In the genomic region with DNA sequence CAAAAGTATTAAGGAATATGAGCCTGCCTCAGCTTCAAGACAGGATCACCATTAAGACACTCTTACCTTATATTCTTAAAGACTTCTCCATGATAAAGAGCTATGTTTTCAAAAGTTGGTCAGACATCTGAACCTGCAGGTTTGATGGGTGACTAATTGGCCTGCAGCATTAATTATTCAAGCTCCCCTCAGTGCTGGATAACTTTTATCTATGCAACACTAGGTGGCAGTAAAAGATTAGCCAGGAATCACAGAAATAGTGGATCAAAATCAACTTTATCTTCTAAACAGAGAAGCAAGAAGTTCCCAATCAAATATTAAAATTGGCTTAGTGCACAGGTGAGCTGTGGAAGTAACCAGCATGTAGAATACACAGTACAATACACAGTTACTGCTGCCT, we compare ENCODE assay signal across 13 mouse cellular contexts. TPM values are rescaled to one million over a fixed set of nuclear protein-coding genes. Genes with fewer than 3 reads are reported as not detected.
A peak's percentile ranks its signal among the peaks of the same experiment; 100 is the strongest.
DNase-seq lines count a peak whose midpoint lies in the region; ATAC-seq and TF ChIP-seq lines count a peak whose summit lies in the region.
"Had no signal": no experiment of that assay in that cellular context is flagged by ENCODE, and none has a peak within 500 bp of the region (broad histone marks: within the 10 kb centered on the region; RNA-seq: fewer than 3 reads in every experiment).

No protein-coding gene starts in this region.

- no peaks in the 10 kb centered on the region for H3K9me3 ChIP-seq in forebrain, embryonic 15.5 days
- no peaks in the 10 kb centered on the region for H3K9me3 ChIP-seq in forebrain, embryonic 12.5 days
- no peaks in the 10 kb centered on the region for H3K9me3 ChIP-seq in E14TG2a.4 (ENCODE audit: low read length)
- H3K9me3 ChIP-seq: heart, embryonic 13.5 days had no signal

- intact Hi-C loops in left cerebral cortex, adult 2 months (cut with DNase I) = loop anchor here (1.0 to 5.0 kb wide), 2 partner anchors 139 to 302 kb away; a partner anchor contains a TSS

- ATAC-seq in forebrain, embryonic 15.5 days (replicated peaks) = peak; percentile 53; the same call in 1 of the 2 replicates
- no peak for ATAC-seq in forebrain, embryonic 12.5 days (ENCODE audit: low FRiP score)
- peak; percentile 84 for ATAC-seq in inflammation-experienced regulatory T-cells, adult 6 months

- peak; percentile 81 for TF ChIP-seq CTCF in left cerebral cortex, adult 2 months (IDR thresholded peaks at IDR 0.05)
- peak; percentile 54 for TF ChIP-seq CTCF in E14TG2a.4 (conservative IDR thresholded peaks at IDR 0.05; ENCODE audit: low read length)

- no peak overlapping the region for H3K4me2 ChIP-seq in forebrain, embryonic 15.5 days (replicated peaks)
- no peak overlapping the region for H3K4me2 ChIP-seq in forebrain, embryonic 12.5 days
- H3K4me2 ChIP-seq: heart, embryonic 13.5 days had no signal

- no peaks in the 10 kb centered on the region for H3K27me3 ChIP-seq in forebrain, embryonic 15.5 days
- H3K27me3 ChIP-seq in forebrain, embryonic 12.5 days = no peaks in the 10 kb centered on the region
- no peaks in the 10 kb centered on the region for H3K27me3 ChIP-seq in E14TG2a.4 (ENCODE audit: insufficient read depth, low read length)
- H3K27me3 ChIP-seq: heart, embryonic 13.5 days had no signal

- no peaks in the 10 kb centered on the region for H3K4me1 ChIP-seq in forebrain, embryonic 15.5 days
- H3K4me1 ChIP-seq in forebrain, embryonic 12.5 days = no peaks in the 10 kb centered on the region
- no peaks in the 10 kb centered on the region for H3K4me1 ChIP-seq in E14TG2a.4 (replicated peaks; ENCODE audit: low read depth, low read length)
- H3K4me1 ChIP-seq: heart, embryonic 13.5 days had no signal

- peaks cover 41% of the 10 kb centered on the region for H3K36me3 ChIP-seq in forebrain, embryonic 15.5 days
- H3K36me3 ChIP-seq in forebrain, embryonic 12.5 days (replicated peaks) = peaks cover 38% of the 10 kb centered on the region
- peaks cover 79% of the 10 kb centered on the region for H3K36me3 ChIP-seq in E14TG2a.4 (ENCODE audit: insufficient read depth, low read length)

- H3K4me3 ChIP-seq in forebrain, embryonic 15.5 days = no peak overlapping the region
- H3K4me3 ChIP-seq in forebrain, embryonic 12.5 days (replicated peaks) = no peak overlapping the region
- H3K4me3 ChIP-seq in left cerebral cortex, adult 2 months = no peak overlapping the region
- no peak overlapping the region for H3K4me3 ChIP-seq in E14TG2a.4 (replicated peaks; ENCODE audit: low read length)
- H3K4me3 ChIP-seq: heart, embryonic 13.5 days had no signal

- no peak for DNase-seq in left cerebral cortex, adult 2 months (ENCODE audit: extremely low spot score in 1 of 2, low spot score in 2 of 2)
- DNase-seq in left cerebral cortex, adult 11 months (ENCODE audit: low spot score) = no peak
- DNase-seq in adrenal gland, postnatal 10 days = no peak
- DNase-seq in adrenal gland, postnatal 4 days (ENCODE audit: low spot score in 2 of 2) = no peak
- DNase-seq: adrenal gland, adult 8-10 months; cerebellum, adult 8-10 months; kidney, postnatal 14 days; lung, postnatal 14 days had no signal

- no peak overlapping the region for H3K9ac ChIP-seq in forebrain, embryonic 15.5 days (replicated peaks)
- H3K9ac ChIP-seq in forebrain, embryonic 12.5 days = no peak overlapping the region
- H3K9ac ChIP-seq: heart, embryonic 13.5 days had no signal

- H3K27ac ChIP-seq in forebrain, embryonic 15.5 days (replicated peaks) = no peak overlapping the region
- H3K27ac ChIP-seq in forebrain, embryonic 12.5 days = no peak overlapping the region
- H3K27ac ChIP-seq in left cerebral cortex, adult 2 months = no peak overlapping the region
- H3K27ac ChIP-seq: heart, embryonic 13.5 days had no signal

RNA-seq across cellular contexts. Expression of a gene that starts 29.7 kb away (rescaled TPM):
- polyA plus RNA-seq in forebrain, embryonic 15.5 days (2015; fragmentation: Nextera tagmentation; extraction: Ambion mirVana) = 25.3 and 32.8 TPM in 2 replicates
- polyA plus RNA-seq in forebrain, embryonic 12.5 days (2016; fragmentation: Nextera tagmentation; extraction: Ambion mirVana) = 1.1 and 2.7 TPM in 2 replicates
- total RNA-seq in left cerebral cortex, adult 2 months (2021) = 1 to 10 TPM; 2.3 to 2.9 TPM
- under 1 TPM in 1 of 3 experiments, not detected in 2; 0.38 TPM for polyA plus RNA-seq in inflammation-experienced regulatory T-cells, adult 6 months (2017; shearing (Covaris generic))
- 10 to 100 TPM; 74.8 to 75.3 TPM for total RNA-seq in adrenal gland, postnatal 10 days (2021)
- total RNA-seq in adrenal gland, postnatal 4 days (2021) = 10 to 100 TPM; 56.9 to 57.7 TPM

Comparison
In these comparisons a context has a peak if more than half of its experiments do, and no peak if none do; other contexts are left out.
1. RNA of a gene that starts 29.7 kb away (total RNA-seq): 74.8 to 75.3 TPM in adrenal gland, postnatal 10 days and 56.9 to 57.7 TPM in adrenal gland, postnatal 4 days; 2.3 to 2.9 TPM in left cerebral cortex, adult 2 months; every median in the first group is over 10 times any median in the second.